Mouse (Mus musculus): ENCODE data around the gene Fam13c. TPM values are rescaled to one million over a fixed set of nuclear protein-coding genes. Genes with fewer than 3 reads are reported as not detected.

Gene Fam13c
- polyA plus RNA-seq, 1 experiment = 38.4 TPM

DNA sequence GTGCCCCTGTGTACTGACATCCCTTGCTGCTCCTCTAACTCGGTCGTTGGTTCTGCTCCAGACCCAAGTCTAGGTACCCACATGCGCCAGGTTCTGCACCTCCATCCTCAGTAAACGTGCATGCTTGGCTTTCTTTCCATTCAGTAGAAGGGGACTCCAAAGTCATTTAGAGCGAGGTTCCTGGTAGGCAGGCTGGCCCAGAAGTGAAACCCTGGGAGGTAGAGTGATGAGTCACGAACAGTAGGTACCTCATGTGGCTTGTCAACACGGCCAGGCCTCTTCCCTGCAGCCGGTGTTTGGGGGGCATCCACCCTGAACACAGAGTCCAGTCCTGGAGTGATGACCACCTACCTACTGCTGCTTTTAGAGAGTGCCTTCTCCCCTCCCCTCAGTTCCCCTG lies 76.4 kb downstream of the Fam13c start:
- DNase-seq (ENCODE audit: extremely low spot score in 1 of 2, low spot score in 1 of 2) = no peak

DNA sequence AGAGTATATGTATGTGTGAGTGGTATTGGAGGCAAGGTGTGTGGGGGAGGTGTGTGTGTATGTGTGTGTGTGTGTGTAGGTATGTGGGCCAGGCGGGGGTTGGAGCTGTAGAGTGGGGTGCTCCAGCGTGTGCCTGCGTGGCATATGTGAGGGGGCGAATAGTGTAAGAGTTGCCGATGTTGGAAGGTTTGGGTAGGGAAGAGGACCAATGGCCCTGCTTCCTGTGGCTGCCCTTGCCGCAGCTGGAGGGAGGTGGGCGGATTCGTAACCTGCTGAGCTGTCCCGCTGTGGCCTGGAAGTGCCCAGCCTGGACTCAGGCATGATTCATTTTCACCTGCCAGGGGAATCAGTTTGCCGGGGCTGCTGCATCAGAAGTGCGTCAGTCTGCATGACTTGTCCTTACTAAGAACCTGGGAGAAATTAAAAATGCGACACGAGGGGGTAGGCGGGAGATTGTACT lies 79.4 kb downstream of the Fam13c start:
- peak in 1 of 2 experiments; percentile 55 for DNase-seq (ENCODE audit: extremely low spot score in 1 of 2, low spot score in 1 of 2)

DNA sequence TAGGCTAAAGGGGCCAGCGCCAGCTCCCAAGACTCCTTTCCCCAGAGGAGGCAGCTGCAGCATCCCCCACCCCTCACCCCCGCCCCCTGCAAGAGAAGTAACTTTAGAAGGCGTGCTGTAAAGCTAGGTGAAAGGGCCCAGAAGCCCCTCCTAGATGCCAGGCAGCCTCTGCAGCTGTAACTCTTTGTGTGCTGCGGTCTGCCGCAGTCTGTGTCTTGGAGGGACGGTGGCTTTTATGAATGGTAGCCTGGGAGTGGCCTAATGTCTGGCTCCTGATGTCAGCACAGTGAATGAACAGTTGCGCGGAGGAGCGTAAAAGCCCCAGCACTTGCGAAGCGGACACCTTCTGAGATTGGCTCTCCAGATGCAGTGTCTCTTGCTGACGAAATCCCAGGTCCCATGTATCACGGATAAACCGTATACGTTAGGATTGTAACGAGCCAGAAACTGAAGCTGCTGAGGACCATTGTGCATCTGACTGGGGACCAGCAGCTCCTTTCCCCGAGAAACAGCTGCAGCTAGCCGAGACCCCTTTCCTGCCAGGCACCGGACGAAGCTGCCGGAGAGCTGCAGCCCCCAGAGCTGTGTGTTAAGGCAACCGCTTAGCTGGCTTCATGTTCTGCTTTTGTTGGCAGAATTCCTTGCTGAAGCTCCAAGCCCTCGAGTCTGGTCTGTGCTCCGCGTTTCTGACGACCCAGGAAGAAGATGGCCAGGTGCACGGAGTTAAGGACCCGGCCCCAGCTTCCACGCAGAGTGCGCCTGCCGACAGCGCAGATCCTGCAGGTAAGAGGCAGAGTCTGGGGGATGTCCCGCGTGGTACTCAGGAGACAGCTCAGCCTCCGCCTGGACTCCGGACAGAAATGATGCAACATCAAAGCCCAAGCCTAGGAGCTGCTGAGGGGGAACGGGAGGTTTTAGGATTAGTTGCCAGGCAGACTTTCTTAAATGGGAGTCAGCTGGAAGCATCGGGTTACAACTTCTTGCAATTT lies 80.2 kb downstream of the Fam13c start:
- peak in 1 of 2 experiments; percentile 74 for DNase-seq (ENCODE audit: extremely low spot score in 1 of 2, low spot score in 1 of 2)

DNA sequence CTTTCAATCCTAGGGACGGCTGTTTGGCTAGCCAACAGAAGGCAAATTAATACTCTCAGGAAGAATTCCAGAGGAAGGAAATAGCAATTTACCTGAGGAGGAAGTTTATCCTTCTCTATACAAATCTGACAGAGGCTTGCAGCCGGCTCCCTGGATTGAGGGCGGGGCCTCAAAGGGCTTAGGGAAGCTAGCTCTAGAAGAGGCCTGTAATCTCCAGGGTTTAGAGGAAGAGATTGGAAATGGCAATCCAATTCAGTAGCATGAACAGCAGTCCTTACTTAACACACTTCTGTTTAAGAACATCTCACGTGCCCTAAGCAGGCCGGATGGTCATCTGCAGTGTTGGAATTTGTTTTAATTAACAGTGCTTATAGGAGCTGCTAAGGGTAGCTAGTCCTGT lies 81.1 kb downstream of the Fam13c start:
- no peak for DNase-seq (ENCODE audit: extremely low spot score in 1 of 2, low spot score in 1 of 2)

DNA sequence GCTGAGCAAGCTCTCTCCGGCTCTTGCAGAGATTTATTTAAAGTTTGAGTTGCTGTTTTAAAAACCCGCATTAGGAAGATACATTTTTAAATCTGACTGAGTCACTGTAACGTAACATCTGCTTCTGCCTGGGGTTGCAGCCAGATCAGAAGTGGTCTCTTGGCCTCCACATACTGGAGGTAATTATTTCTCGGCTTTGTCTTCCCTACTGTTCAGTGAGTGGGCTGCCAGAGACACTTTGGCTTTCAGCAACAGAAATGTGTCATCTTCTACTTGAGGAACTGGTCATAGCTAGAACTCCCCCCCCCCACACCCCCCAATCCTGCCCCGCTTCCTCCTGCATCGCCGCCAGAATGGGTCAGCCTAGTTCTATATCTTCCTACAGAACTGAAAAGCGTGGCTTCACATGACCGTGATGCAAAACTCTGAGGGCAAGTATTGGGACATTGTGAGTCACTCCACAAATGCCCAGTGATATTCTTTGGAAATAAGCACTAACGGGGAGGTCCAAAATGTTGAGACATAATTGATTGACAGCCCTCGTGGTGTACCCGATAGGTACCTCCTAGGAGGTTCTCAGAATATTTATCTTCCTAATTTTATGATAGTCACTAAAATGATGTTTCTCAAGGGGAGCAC lies 90.0 kb downstream of the Fam13c start:
- DNase-seq (ENCODE audit: extremely low spot score in 1 of 2, low spot score in 1 of 2) = peak in 1 of 2 experiments; percentile 77

DNA sequence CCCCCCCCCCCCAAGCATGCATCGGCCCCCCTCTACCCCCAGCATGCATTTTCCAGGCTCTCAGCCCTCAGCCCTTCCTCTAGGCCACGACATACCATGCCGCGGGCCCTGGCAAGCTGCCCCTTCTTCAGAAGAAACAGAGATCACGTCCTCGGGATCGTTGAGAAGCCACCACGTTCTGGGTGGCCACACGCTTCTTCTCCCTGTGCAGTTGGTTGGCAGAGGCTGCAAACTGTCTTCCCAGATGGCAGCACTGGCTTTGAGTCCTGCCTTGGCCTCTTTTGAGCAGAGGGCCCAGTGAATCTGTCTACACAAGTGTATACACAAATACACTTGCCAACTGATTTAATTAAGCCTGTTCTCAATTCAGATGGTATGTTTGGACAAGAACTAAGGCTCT lies 92.0 kb downstream of the Fam13c start:
- DNase-seq (ENCODE audit: extremely low spot score in 1 of 2, low spot score in 1 of 2) = peak in 1 of 2 experiments; percentile 53

DNA sequence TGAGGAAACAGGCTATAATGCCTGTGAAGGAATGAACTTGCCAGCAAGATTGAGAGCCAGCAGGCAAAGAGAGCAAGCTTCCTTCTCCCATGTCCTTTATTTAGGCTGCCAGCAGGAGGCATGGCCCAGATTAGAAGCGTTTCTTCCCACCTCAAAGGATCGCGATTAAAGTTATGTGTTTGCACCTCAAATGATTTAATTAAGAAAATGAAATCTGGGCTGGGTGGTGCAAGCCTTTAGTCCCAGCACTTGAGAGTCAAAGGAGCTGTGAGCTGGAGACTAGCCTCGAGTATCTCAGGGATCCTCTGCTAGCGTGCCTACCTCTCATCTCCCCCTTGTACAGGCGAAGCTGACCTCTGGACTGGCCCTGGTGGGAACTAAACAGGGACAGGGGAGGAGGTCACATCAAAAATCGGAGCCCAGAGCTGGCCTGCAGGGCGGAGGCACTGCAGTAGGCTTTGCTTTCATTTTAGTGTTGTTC lies 93.1 kb downstream of the Fam13c start:
- peak in 1 of 2 experiments; percentile 53 for DNase-seq (ENCODE audit: extremely low spot score in 1 of 2, low spot score in 1 of 2)

DNA sequence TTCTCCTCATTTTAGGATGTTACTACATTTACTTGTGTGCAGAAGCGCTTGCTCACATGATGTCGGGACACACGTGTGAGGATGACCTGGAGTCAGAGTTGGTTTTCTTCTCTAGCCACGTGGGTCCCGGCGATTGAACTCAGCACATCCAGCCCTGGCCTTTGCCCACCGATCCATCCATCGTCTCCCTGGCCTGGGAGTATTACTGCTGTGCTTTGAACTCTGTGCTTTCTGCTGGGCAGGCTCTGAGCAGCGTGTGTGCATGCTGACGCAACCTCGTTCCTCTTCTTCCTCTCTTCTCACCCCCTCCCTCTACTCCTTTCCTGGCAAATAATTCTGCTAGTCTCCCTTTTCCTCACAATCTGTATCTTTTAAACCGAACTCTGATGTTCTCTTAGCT lies 93.7 kb downstream of the Fam13c start:
- no peak for DNase-seq (ENCODE audit: extremely low spot score in 1 of 2, low spot score in 1 of 2)

DNA sequence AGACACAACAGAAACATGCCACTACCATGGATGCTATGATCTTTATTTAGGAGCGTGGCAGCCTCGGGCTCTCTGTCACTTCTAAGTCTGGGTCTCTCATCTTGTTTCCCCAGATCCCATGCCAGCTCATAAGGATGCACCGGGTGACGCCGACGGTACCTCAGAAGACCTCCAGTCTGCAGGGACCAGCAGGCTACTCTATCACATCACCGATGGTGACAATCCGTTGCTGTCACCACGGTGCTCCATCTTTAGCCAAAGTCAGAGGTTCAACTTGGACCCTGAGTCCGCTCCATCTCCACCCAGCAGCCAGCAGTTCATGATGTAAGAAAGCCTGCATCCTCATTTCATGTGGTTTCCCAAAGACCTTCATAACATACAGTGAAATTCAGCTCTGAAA lies 94.3 kb downstream of the Fam13c start:
- no peak for DNase-seq (ENCODE audit: extremely low spot score in 1 of 2, low spot score in 1 of 2)

DNA sequence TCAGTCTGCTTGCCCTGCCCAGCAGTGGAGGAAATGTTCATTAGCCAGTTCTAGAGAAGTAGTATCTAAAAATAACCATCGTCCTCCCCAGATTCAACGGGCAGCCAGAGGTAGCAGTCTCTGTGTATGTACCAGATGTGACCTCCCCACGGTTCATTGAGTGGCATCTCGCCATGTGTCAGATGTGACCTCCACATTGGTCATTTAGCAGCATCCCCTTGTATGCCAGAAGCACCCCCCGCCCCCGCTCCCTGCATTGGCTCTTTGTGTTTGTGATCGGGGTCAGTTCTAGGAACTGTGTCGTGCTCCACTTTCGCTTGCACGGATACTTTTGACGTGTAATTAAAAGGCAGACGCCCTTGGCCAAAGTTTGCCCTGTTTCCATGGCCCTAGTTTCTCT lies 95.1 kb downstream of the Fam13c start:
- no peak for DNase-seq (ENCODE audit: extremely low spot score in 1 of 2, low spot score in 1 of 2)

DNA sequence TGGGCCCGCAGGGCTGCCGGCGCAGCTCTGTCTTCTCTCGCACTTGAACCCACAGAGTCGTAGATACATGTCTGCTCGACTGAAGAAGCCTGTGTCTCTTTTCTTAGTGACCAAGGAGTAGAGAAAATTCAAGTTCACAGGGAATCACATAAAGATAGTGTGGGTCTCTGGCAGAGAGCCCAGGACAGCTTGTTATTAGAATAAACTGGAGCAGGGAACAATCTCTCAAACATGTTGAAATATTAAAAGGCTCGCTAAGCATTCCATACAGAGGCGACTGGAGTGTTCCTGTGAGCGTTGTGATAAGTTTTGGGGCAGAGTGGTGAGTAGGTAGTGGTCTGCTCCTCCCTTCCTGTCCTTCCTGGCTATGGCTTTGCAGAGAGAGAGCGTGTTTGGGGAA lies 97.4 kb downstream of the Fam13c start:
- DNase-seq (ENCODE audit: extremely low spot score in 1 of 2, low spot score in 1 of 2) = no peak

DNA sequence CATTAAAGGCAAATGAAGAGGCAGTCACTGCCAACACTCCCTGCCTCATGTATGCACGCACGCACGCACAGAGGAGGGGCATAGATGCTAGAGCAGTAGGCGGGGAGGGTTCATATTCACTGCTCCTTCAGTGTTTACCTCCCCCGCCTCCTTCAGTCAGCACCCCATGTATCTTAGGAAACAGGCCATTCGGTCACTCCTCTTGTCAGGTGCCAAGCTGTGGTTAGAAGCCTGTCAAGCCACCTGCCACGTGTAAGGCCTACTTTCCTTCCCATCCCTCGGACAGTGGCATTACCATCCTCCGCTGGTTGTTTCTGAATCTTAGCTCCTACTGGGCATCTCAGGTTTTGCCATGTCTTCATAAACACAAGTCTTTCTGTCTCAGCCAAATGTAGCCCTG lies 99.0 kb downstream of the Fam13c start:
- DNase-seq (ENCODE audit: extremely low spot score in 1 of 2, low spot score in 1 of 2) = no peak

DNA sequence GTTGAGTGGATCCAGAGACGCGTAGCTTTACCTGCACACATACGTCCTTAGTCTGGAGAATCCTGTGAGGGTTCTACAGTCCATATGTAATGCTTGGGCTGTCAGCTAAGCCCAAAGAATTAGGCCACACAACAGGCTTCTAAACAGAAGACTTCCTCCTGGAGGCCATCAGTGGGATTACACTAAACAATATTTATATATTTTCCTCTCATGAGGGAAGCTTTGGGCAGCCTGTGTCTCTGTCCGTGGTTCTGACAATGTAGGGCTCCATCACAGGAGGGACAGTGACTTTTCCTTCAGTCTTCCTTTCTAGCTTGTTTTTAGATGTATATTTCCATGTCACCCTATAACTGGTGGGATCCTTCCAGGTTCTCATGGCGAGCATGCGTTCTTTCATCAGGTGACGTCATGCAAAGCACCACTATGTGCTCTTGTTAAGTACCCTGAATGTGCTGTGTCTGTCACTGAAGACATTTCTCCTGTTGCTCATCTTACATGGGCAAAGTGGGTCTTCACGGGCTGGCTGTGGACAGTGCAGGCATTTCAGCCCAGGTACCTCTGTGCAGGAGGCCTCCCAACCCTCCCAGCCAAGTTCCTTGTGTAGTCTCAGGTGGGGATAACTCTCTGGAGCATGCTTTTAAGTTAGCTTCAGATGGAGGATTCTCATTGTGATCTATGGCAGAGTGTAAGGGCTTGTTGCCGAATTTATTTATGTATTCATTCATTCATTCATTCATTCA lies 100.3 kb downstream of the Fam13c start:
- peak in 1 of 2 experiments; percentile 40 for DNase-seq (ENCODE audit: extremely low spot score in 1 of 2, low spot score in 1 of 2)

DNA sequence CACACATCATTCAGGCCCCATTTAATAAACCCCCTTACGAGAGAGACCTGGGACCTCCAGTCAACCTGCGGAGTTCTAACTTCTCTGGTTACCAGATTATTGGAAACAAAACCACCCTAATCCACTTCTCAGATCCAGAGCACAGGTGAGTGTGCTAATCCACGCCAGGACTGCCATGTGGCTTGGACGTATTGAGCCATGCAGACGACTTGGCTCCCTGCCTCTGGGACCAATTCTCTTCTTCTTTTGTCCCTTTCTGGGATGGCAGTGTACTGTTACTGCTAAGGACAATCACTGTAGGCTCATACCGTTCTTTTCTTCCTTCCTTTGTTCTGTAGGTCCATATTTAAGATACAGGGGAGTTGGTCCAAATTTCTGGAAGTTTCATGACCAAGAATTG lies 102.6 kb downstream of the Fam13c start:
- no peak for DNase-seq (ENCODE audit: extremely low spot score in 1 of 2, low spot score in 1 of 2)

DNA sequence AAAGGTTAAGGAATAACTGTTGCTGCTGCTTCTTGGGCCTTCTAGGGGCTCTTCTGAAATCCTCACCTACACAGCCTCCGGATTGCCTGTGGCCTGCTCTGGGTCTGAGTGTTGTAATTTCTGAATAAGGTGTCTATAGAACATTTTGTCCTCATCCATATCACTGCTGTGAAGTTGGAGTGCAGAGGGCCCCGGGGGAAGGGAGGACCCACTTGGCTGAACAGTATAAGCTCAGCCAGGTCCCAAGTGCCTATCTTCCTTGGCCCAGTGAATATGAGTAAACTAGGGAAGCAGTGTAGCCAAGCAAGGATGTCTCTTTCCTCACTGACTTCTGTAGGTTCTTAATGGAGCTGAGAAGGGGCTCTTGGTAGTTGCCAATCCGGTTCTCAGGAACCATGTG lies 112.2 kb downstream of the Fam13c start:
- no peak for DNase-seq (ENCODE audit: extremely low spot score in 1 of 2, low spot score in 1 of 2)

DNA sequence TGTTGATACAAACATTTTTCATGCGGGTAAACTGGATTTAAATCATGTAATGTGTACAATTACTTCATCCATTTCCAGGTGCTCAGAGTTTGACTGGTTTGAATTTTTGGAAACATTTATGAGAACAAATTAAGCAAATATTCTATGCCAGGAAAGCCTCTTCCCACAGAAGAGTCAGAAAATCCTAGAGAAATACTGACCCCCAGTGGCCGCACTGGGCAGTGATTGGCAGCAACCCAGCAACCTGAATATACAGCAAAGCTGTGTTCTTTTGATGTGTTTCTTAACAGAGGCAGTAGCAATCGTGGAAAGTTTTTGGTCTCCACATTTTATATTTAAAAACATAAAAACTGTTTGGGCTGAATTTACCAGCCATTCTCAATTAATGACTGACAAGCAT lies 123.4 kb downstream of the Fam13c start:
- peak in 1 of 2 experiments; percentile 89 for DNase-seq (ENCODE audit: extremely low spot score in 1 of 2, low spot score in 1 of 2)

DNA sequence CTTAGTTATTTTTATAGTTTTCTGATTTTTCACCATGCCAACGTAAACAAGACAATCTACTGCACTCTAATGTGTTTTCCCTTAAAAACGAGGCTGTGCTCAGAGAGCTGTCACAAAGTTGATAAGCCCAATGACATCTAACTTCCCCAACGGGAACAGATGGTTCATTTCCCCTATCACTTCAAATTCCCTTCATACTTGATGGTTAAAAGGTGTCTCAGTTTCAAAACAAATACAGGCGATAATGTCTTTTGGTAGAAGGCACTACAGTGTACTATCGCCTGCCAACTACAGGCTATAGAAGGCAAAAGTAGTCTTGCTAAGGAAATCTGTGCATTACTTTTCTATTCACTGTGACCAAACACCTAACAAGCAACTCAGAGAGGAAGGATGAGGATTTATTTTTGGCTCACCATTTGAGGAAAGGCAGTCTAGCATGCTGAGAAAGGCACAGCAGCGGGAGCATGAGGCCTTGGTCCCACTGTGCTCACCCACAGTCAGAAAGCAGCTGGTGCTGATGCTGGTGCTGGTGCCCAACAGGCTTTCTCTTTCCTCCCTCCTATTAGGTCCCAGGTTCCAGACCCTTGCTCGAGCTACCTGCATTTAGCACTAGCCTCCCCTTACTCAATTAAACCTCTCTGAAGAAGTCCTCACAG lies 141.4 kb downstream of the Fam13c start:
- DNase-seq (ENCODE audit: extremely low spot score in 1 of 2, low spot score in 1 of 2) = no peak

DNA sequence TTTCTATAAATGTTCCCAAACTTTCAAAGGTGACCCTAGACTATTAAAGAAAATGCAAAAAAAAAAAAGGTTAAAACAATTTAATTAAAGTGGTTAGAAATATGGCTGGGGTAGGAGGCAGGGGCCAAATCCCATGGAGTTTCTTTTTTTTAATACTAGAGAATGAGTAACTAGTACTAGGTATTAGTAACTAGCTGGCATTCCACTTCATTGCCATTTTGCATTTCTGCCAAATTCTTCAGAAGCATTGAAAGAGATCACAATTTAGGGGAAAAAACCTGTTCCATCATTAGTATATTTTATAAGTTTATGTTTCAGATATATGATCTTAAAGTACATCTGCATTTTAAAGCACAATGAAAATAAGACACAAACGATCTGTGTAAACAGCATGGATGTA lies 143.9 kb downstream of the Fam13c start:
- no peak for DNase-seq (ENCODE audit: extremely low spot score in 1 of 2, low spot score in 1 of 2)

DNA sequence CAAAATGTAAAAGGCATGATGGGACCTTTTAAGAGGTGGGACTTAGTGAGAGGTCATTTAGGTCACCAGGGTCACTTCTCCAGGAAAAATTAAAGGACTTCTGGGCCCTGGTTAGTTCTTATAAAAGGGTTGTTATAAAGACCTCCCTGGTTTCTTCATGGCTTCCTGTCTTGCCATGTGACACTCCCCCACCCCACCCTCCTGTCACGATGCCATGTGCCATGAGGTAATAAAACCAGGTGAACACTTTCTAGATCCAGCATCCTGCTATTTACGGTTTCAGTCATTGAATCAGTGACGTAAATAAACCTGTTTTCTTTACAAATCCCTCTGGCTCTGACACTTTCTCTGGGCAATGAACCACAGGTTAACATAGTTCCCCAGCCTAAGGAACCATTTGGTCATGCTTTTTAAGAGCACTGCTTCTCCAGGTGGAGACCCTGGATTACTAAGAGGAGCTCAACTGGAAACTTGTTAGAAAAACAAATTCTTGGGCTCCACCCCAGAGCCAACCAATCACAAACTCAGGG lies 146.7 kb downstream of the Fam13c start:
- no peak for DNase-seq (ENCODE audit: extremely low spot score in 1 of 2, low spot score in 1 of 2)

DNA sequence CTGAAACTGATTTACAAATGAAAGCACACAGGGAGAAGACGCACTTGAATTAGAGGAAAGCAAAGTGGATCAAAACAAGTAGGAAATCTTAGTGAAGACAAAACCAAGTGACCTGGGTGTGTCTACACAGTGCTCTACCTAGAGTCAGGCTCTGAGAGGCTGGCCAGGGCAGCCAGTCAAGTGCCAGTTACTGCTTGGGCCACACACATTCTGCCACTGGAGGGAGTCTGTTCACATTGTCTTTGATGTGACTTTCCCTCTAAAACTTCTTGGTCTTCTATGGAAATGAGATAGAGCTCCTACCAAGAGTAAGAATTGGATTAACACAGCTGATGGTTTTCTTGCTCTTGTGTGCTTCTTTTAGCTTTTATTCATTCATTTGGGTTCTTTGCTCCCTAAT lies 153.7 kb downstream of the Fam13c start:
- peak; percentile 44 to 50 for DNase-seq (ENCODE audit: extremely low spot score in 1 of 2, low spot score in 1 of 2)

Measured in frontal cortex, adult 2 months (tissue).